Mouse (Mus musculus): Measurements from ENCODE around the gene Txndc5. TPM values are rescaled to one million over a fixed set of nuclear protein-coding genes. Genes with fewer than 3 reads are reported as not detected.

Gene Txndc5
- polyA plus RNA-seq, 1 experiment from 2014 or later = 242 TPM

GRCm38 (mm10) chr13:38451446-38451845, 77.2 kb downstream of the Txndc5 start:
- Histone ChIP-seq H3K9me3 (replicated peaks; ENCODE audit: control insufficient read depth, low read length) (no peaks in the 10 kb centered on the region), H3K4me1 (ENCODE audit: control insufficient read depth, insufficient read depth, low read length) (no peaks in the 10 kb centered on the region), H3K27me3 (ENCODE audit: control insufficient read depth, insufficient read depth, low read length) (no peaks in the 10 kb centered on the region), H3K9ac (ENCODE audit: low read length) (no peak overlapping the region), H3K27ac (ENCODE audit: low read length) (no peak overlapping the region), H3K36me3 (ENCODE audit: control insufficient read depth, insufficient read depth, low read length) (no peaks in the 10 kb centered on the region), H3K4me2 (ENCODE audit: low read depth, low read length) (no peak overlapping the region), H3K4me3 (replicated peaks; ENCODE audit: low read length) (no peak overlapping the region)
- no peak for ATAC-seq (ENCODE audit: insufficient read depth, low FRiP score)
- 85% methylated on average over 5 of the region's 5 CpGs for WGBS

Other genes starting within 250 kb of the Txndc5 start
- gene Bmp6, start 183.7 kb downstream of the Txndc5 start, polyA plus RNA-seq (2015; fragmentation: Nextera tagmentation; extraction: Ambion mirVana) = 1.0 and 1.4 TPM in 2 replicates
- 15.2 and 18.5 TPM in 2 replicates for gene Bloc1s5, start 106.3 kb upstream of the Txndc5 start, polyA plus RNA-seq (2015; fragmentation: Nextera tagmentation; extraction: Ambion mirVana)
- 37.6 and 38.6 TPM in 2 replicates for gene Eef1e1, start 130.2 kb upstream of the Txndc5 start, polyA plus RNA-seq (2015; fragmentation: Nextera tagmentation; extraction: Ambion mirVana)